8 mouse cellular contexts compared by ENCODE assay signal in genomic region chr12:73546086-73546711, GRCm38 (mm10). TPM values are rescaled to one million over a fixed set of nuclear protein-coding genes. Genes with fewer than 3 reads are reported as not detected.
A peak's percentile ranks its signal among the peaks of the same experiment; 100 is the strongest.
DNase-seq lines count a peak whose midpoint lies in the region; ATAC-seq lines count a peak whose summit lies in the region.

Tmem30b (minus strand) TSS chr12:73546392.

- H3K36me3 ChIP-seq in heart, embryonic 15.5 days = no peaks in the 10 kb centered on the region
- H3K36me3 ChIP-seq in forebrain, embryonic 12.5 days (replicated peaks) = no peaks in the 10 kb centered on the region
- H3K36me3 ChIP-seq in kidney, embryonic 16.5 days (ENCODE audit: insufficient read depth, low read length) = no peaks in the 10 kb centered on the region

- intact Hi-C loops in heart, postnatal 25 days (cut with DNase I) = no loop called here

- no peak within 1 kb of the TSS for H3K27ac ChIP-seq in heart, embryonic 15.5 days
- no peak within 1 kb of the TSS for H3K27ac ChIP-seq in forebrain, embryonic 12.5 days
- H3K27ac ChIP-seq in kidney, embryonic 16.5 days (ENCODE audit: low read length) = peak within 1 kb of the TSS; percentile 36; the same call in 1 of the 2 replicates

- 1% methylated on average over 57 of the region's 61 CpGs for WGBS in heart, embryonic 15.5 days
- 3% methylated on average over 43 of the region's 61 CpGs for WGBS in forebrain, embryonic 12.5 days
- WGBS in kidney, embryonic 16.5 days = 1% methylated on average over 31 of the region's 61 CpGs

- H3K9ac ChIP-seq in heart, embryonic 15.5 days = peak within 1 kb of the TSS; percentile 43
- H3K9ac ChIP-seq in forebrain, embryonic 12.5 days = peak within 1 kb of the TSS; percentile 38
- H3K9ac ChIP-seq in kidney, embryonic 16.5 days (replicated peaks; ENCODE audit: low read length) = peak within 1 kb of the TSS; percentile 65

- peak; percentile 23; the same call in 1 of the 2 replicates for ATAC-seq in heart, embryonic 15.5 days (replicated peaks; ENCODE audit: insufficient number of reproducible peaks, insufficient read depth, low FRiP score, low read depth)
- peak; percentile 46 for ATAC-seq in forebrain, embryonic 12.5 days (ENCODE audit: low FRiP score)
- peak; percentile 90 for ATAC-seq in kidney, embryonic 16.5 days (ENCODE audit: low FRiP score, low TSS enrichment)

- H3K4me3 ChIP-seq in heart, embryonic 15.5 days = peak within 1 kb of the TSS; percentile 55
- H3K4me3 ChIP-seq in forebrain, embryonic 12.5 days (replicated peaks) = peak within 1 kb of the TSS; percentile 42
- H3K4me3 ChIP-seq in kidney, embryonic 16.5 days (ENCODE audit: low read length) = peak within 1 kb of the TSS; percentile 53

- H3K4me2 ChIP-seq in heart, embryonic 15.5 days = peak within 1 kb of the TSS; percentile 88
- H3K4me2 ChIP-seq in forebrain, embryonic 12.5 days = peak within 1 kb of the TSS; percentile 61
- peak within 1 kb of the TSS; percentile 69 for H3K4me2 ChIP-seq in kidney, embryonic 16.5 days (replicated peaks; ENCODE audit: low read depth, low read length)

- no peaks in the 10 kb centered on the region for H3K9me3 ChIP-seq in heart, embryonic 15.5 days (replicated peaks)
- no peaks in the 10 kb centered on the region for H3K9me3 ChIP-seq in forebrain, embryonic 12.5 days
- no peaks in the 10 kb centered on the region for H3K9me3 ChIP-seq in kidney, embryonic 16.5 days (ENCODE audit: low read length)

- peaks cover 92% of the 10 kb centered on the region for H3K27me3 ChIP-seq in heart, embryonic 15.5 days
- H3K27me3 ChIP-seq in forebrain, embryonic 12.5 days = peaks cover 85% of the 10 kb centered on the region
- peaks cover 86% of the 10 kb centered on the region for H3K27me3 ChIP-seq in kidney, embryonic 16.5 days (ENCODE audit: insufficient read depth, low read length)

- peaks cover 15% of the 10 kb centered on the region for H3K4me1 ChIP-seq in heart, embryonic 15.5 days (replicated peaks)
- peaks cover 14% of the 10 kb centered on the region for H3K4me1 ChIP-seq in forebrain, embryonic 12.5 days
- peaks cover 15% of the 10 kb centered on the region for H3K4me1 ChIP-seq in kidney, embryonic 16.5 days (ENCODE audit: insufficient read depth, low read length)

- no peak for DNase-seq in heart, postnatal 25 days (ENCODE audit: low spot score)
- DNase-seq in lung, postnatal 36 days = peak; percentile 83
- DNase-seq in thymus, postnatal 14 days = peak; percentile 25
- no peak for DNase-seq in cerebellum, adult 8-10 months
- DNase-seq in cerebellum, adult 11-12 months = no peak

RNA-seq across cellular contexts. Expression of gene Tmem30b, which starts in this region (rescaled TPM):
- polyA plus RNA-seq in heart, embryonic 15.5 days (2015; fragmentation: Nextera tagmentation; extraction: Ambion mirVana) = 0.52 and 3.7 TPM in 2 replicates
- total RNA-seq in heart, postnatal 25 days (2021) = under 1 TPM; 0.08 to 0.13 TPM
- polyA plus RNA-seq in forebrain, embryonic 12.5 days (2016; fragmentation: Nextera tagmentation; extraction: Ambion mirVana) = 2.2 and 3.1 TPM in 2 replicates
- polyA plus RNA-seq in kidney, embryonic 16.5 days (2015; fragmentation: Nextera tagmentation; extraction: Ambion mirVana) = 12.7 and 14.6 TPM in 2 replicates

Comparison
In these comparisons a context has a peak if more than half of its experiments do, and no peak if none do; other contexts are left out.
1. ATAC-seq: peak in every context shown above with its lines; median percentile 90 in kidney, embryonic 16.5 days; 46 in forebrain, embryonic 12.5 days; 23 in heart, embryonic 15.5 days.
2. DNase-seq: peak in lung, postnatal 36 days (single experiment) and thymus, postnatal 14 days (single experiment); none in heart, postnatal 25 days (single experiment), cerebellum, adult 8-10 months (single experiment) and cerebellum, adult 11-12 months (single experiment).
3. Peak in every context shown above with its lines, with median percentiles within 50 percentile points of each other: H3K4me2 ChIP-seq, H3K4me3 ChIP-seq and H3K9ac ChIP-seq.